Mouse (Mus musculus) brain, embryonic 14.5 days (tissue): ENCODE measurements at regions not wholly inside any gene's neighbourhood (a gene's known extent, or its start where the extent isn't known, plus 50 kb on each side); places are given as distances from the start of the nearest gene placed in this dataset.

ENCODE experiments used
- CTCF ChIP-seq: fragments of 200-500 bp; IDR thresholded peaks from 2 replicates; pipeline ENCODE4 v1.5.1; 2012; ENCODE audit warnings: inconsistent platforms, mild to moderate bottlenecking, moderate library complexity, borderline replicate concordance; ENCODE audit not compliant: insufficient read depth, insufficient read length; ENCODE audit errors: extremely low read depth
- POLR2A ChIP-seq: fragments of 200-500 bp; IDR thresholded peaks from 2 replicates; pipeline ENCODE4 v1.6.1; 2012; ENCODE audit warnings: mild to moderate bottlenecking, inconsistent platforms, borderline replicate concordance; ENCODE audit not compliant: poor library complexity, insufficient read depth, insufficient read length, severe bottlenecking; ENCODE audit errors: extremely low read depth

DNA sequence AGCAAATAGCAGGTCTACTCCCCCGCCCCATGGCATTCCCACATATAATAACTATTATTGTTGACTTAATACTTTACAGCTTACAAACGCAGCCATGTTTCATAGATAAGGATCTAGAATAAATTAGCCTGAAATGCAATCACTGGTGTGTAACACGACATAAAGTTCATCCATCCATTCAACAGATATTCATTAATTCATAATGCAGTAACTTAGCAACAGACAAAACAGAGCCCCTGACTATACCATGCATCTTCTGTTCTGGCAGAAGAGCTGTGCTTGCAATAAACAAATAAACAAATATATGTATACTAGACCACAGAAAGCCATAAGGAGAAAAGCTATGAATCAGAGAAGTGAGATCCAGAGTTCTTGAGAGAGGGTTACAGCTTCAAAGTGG, 77.9 kb upstream of the Csrp2 start:
- no peak for TF ChIP-seq CTCF
- TF ChIP-seq POLR2A = no peak
